Mouse (Mus musculus) spleen, adult 2 months (tissue): ENCODE data around the gene Ccdc180. TPM values are rescaled to one million over a fixed set of nuclear protein-coding genes. Genes with fewer than 3 reads are reported as not detected.

ENCODE experiments used
- DNase-seq, 2 experiments: peaks; one replicate each; pipeline versions ENCODE4 v3.0.0 to v3.0.0-alpha.2; 2012 to 2021; ENCODE audit warnings: low spot score in 2 of 2, low read depth in 1 of 2
- H3K27ac ChIP-seq: fragments of 200-500 bp; 2 replicates; pipeline ENCODE4 v1.5.1; 2012; ENCODE audit warnings: low read length, inconsistent platforms; ENCODE audit not compliant: insufficient read depth
- H3K27me3 ChIP-seq: fragments of 200-500 bp; 2 replicates; pipeline ENCODE4 v1.6.1; 2012; ENCODE audit warnings: mild to moderate bottlenecking, moderate library complexity, low read length, inconsistent platforms; ENCODE audit not compliant: control insufficient read depth, insufficient read depth
- H3K36me3 ChIP-seq: fragments of 200-500 bp; 2 replicates; pipeline ENCODE4 v1.6.1; 2012; ENCODE audit warnings: mild to moderate bottlenecking, low read length, inconsistent platforms; ENCODE audit not compliant: control insufficient read depth, insufficient read depth
- H3K4me1 ChIP-seq: fragments of 200-500 bp; 2 replicates; pipeline ENCODE4 v1.6.1; 2011; ENCODE audit warnings: inconsistent platforms; ENCODE audit not compliant: control insufficient read depth, insufficient read depth, insufficient read length
- H3K4me3 ChIP-seq: fragments of 200-500 bp; 2 replicates; pipeline ENCODE4 v1.5.1; 2011; ENCODE audit warnings: mild to moderate bottlenecking, inconsistent platforms; ENCODE audit not compliant: insufficient read depth, insufficient read length; ENCODE audit errors: extremely low read depth
- CTCF ChIP-seq: fragments of 200-500 bp; IDR thresholded peaks from 2 replicates; pipeline ENCODE4 v1.5.1; 2011; ENCODE audit warnings: mild to moderate bottlenecking, inconsistent platforms; ENCODE audit not compliant: insufficient read depth, insufficient read length, insufficient replicate concordance; ENCODE audit errors: extremely low read depth
- POLR2A ChIP-seq: fragments of 200-500 bp; IDR thresholded peaks from 2 replicates; pipeline ENCODE4 v1.6.1; 2011; ENCODE audit warnings: low read depth, low read length, inconsistent platforms
- WGBS: fragments of 180-500 bp; shearing (Covaris S2); methylation state at CpG from one replicate; pipeline ENCODE4 v1.1.7; 2018; 5-methylcytosine and 5-hydroxymethylcytosine counted together
- polyA plus RNA-seq: library from polyadenylated mRNA; depleted of rRNA; stranded (reverse); fragments of >200 nt; gene quantifications from 2 replicates; pipeline ENCODE4 v1.2.3, GENCODE M21; 2012

Ccdc180 gene
- polyA plus RNA-seq, 1 experiment, result not detected

DNA sequence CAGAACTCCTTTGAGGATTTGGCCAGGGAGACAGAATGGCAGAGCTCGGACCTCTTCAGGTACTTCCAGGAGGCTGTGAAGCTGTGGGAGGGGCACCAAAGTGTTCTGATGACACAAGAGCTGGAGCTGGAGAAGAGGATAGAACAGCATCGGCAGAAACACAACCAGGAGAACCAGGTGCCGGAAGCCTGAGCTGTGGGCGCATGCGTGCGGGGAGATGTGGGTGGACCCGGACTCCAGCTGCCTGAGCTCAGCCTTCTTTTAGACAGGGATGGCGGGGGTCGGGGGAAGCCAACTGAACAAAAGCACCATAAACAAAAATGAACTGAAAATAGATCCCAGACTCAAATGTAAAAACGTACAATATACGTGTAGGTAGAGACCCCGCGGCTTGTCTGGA lies 19.2 kb downstream of the Ccdc180 start:
- H3K4me1 ChIP-seq, result no peaks in the 10 kb centered on the region
- no peak for DNase-seq
- no peak overlapping the region for H3K27ac ChIP-seq
- 86% methylated on average over 13 of the region's 13 CpGs for WGBS
- H3K27me3 ChIP-seq, result no peaks in the 10 kb centered on the region
- TF ChIP-seq POLR2A, result no peak
- no peak for TF ChIP-seq CTCF
- no peaks in the 10 kb centered on the region for H3K36me3 ChIP-seq
- no peak overlapping the region for H3K4me3 ChIP-seq

DNA sequence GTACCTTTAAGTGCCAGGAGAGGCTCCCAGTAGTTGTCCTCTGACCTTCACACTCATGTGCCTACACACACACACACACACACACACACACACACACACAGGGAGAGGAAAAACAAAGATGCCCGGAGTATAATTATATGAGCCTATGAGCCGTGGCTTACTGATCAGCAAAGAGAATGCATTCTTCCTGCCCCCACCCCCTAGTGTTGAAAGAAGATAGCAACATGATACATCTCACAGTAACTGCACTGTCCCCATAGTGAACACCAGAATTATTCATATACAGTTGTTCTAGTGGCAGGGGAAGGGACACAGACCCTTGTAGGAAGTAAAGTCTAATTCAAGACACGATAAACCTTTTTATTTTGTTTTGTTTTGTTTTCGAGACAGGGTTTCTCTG lies 19.8 kb downstream of the Ccdc180 start:
- 70% methylated on average over 4 of the region's 4 CpGs for WGBS
- Histone ChIP-seq H3K27ac (no peak overlapping the region), H3K27me3 (no peaks in the 10 kb centered on the region), H3K4me3 (no peak overlapping the region), H3K36me3 (no peaks in the 10 kb centered on the region), H3K4me1 (no peaks in the 10 kb centered on the region)
- TF ChIP-seq CTCF (no peak), POLR2A (no peak)
- no peak for DNase-seq

DNA sequence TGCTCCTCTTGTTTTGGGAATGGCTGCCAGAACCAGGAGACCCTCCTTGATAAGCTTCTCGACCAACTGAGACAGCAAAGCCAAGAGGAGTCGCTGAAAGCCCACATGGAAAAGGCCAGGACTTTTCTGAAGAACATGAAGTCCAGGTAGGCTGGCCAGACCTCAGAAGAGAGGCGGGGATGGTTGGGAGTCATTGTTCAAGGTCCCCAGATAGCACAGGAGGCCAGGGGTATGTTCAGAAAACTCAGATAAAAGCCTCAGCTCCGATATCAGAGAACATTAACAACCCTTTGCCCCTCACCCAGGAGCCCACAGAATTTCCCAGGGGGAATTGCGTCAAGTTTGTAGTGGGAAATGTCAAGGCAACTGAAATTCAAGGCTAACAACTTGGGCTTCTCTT lies 21.2 kb downstream of the Ccdc180 start:
- DNase-seq, result no peak
- no peaks in the 10 kb centered on the region for H3K27me3 ChIP-seq
- TF ChIP-seq CTCF (no peak), POLR2A (no peak)
- no peaks in the 10 kb centered on the region for H3K36me3 ChIP-seq
- 81% methylated on average over 5 of the region's 5 CpGs for WGBS
- no peaks in the 10 kb centered on the region for H3K4me1 ChIP-seq
- H3K27ac ChIP-seq, result no peak overlapping the region
- no peak overlapping the region for H3K4me3 ChIP-seq

DNA sequence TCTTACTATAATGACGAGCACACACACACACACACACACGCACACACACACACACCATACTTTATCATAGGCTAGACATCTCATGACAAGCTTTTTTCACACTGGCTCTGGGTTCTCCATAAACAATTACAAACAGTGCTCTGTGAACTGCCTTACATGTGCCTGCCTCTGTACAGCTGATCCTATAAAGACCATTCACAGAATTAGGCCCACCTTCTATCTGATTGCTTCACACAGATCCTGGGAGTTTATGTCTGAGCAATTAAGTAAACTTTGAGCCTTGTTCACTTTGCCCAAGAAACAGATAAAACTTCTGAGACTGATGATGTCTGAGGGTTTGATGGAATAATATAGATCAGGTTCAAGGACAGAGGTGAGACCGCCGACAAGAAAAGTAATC lies 21.8 kb downstream of the Ccdc180 start:
- H3K27ac ChIP-seq, result no peak overlapping the region
- TF ChIP-seq POLR2A (no peak), CTCF (no peak)
- H3K27me3 ChIP-seq, result no peaks in the 10 kb centered on the region
- WGBS, result 88% methylated on average over 4 of the region's 4 CpGs
- H3K4me3 ChIP-seq, result no peak overlapping the region
- no peaks in the 10 kb centered on the region for H3K36me3 ChIP-seq
- H3K4me1 ChIP-seq, result no peaks in the 10 kb centered on the region
- no peak for DNase-seq

DNA sequence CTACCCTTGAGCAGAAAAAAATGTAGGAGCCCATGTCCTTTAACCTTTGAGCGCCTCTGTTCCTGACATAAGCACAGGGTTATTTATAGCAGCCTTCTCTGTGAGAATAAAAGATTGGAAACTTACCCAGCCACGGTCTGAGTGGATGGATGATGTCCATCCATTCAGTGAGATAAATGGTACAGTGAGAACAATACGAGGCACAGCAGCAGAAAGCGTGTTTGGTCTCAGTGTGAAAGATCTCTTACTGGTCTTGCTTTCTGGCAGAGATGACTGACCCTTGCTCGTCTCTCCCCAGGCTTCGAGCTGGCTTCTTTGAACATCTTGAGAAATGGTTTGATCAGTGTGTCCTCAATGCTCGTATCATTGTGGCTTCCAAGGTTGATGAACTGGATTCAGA lies 27.0 kb downstream of the Ccdc180 start:
- no peaks in the 10 kb centered on the region for H3K4me1 ChIP-seq
- no peak for DNase-seq
- H3K27ac ChIP-seq, result no peak overlapping the region
- no peaks in the 10 kb centered on the region for H3K36me3 ChIP-seq
- H3K27me3 ChIP-seq, result no peaks in the 10 kb centered on the region
- WGBS, result 78% methylated on average over 7 of the region's 7 CpGs
- TF ChIP-seq CTCF (no peak), POLR2A (no peak)
- no peak overlapping the region for H3K4me3 ChIP-seq

DNA sequence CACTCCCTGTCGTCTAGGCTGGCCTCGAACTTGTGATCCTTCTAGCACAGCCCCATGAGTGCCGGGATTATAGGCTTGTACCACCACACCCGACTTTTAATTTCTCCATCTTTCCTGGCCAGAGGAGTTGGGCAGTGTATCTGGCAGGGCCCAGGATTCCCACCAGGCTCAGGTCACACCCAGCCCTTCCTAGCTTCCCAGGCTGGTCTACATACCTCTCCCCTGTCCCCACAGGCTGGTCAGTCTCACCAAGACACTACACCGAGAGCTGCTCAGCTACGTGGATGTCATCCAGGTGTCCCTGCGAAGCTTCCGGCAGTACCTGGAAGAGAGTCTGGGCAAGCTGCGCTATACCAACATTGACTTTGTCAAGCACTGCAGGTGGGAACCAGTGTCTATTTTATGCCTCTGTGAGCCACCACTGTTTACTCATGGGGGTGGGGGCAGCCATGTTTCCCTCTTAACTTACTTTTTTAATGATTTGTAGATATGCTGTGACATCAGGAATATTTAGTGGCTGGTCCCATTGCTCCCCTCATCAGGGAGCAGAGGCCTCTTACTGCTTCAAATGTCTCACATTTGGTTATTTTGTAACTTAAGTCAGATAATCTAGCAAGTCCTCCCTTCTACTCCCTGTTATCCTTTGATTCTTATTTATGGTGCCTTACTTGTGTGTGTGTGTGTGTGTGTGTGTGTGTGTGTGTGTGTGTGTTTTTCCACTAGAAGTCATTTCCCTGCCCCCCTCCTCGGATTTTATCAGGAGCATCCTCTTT lies 31.7 kb downstream of the Ccdc180 start:
- DNase-seq, result no peak
- no peaks in the 10 kb centered on the region for H3K36me3 ChIP-seq
- H3K4me3 ChIP-seq, result no peak overlapping the region
- no peaks in the 10 kb centered on the region for H3K4me1 ChIP-seq
- H3K27me3 ChIP-seq, result no peaks in the 10 kb centered on the region
- TF ChIP-seq POLR2A, result no peak
- no peak for TF ChIP-seq CTCF
- WGBS, result 88% methylated on average over 10 of the region's 10 CpGs
- no peak overlapping the region for H3K27ac ChIP-seq

DNA sequence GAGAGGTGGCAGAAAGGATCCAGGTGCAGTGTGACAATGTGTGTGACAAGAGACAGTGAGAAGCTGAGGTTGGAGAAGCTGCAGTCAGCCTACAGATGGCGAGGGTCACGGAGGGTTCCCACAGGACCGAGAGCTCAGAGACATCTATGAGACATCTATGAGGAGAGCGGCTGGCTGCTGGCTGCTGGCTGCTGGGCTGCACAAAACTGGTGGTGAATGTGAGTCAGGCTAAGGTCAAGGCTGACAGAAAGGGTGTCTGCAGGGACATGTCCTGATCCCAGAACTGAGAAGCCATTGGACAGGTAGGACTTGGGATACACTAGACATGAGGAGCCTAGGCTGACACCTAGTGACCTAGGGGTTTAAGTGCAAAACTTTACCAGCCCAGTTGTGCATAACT lies 33.9 kb downstream of the Ccdc180 start:
- H3K4me1 ChIP-seq, result no peaks in the 10 kb centered on the region
- no peaks in the 10 kb centered on the region for H3K27me3 ChIP-seq
- H3K4me3 ChIP-seq, result no peak overlapping the region
- 90% methylated on average over 4 of the region's 4 CpGs for WGBS
- no peaks in the 10 kb centered on the region for H3K36me3 ChIP-seq
- no peak for DNase-seq
- TF ChIP-seq CTCF (no peak), POLR2A (no peak)
- H3K27ac ChIP-seq, result no peak overlapping the region
